Mouse (Mus musculus) ES-E14 (cell line): Measurements from ENCODE around the gene Nfatc2.

Experiments
- CHD2 ChIP-seq: IDR thresholded peaks from 2 replicates; pipeline ENCODE4 v1.6.1; 2014; ENCODE audit warnings: mild to moderate bottlenecking, low read depth, low read length, inconsistent platforms
- HCFC1 ChIP-seq: IDR thresholded peaks from 2 replicates; pipeline ENCODE4 v1.6.1; 2012; ENCODE audit warnings: low read length, inconsistent platforms, borderline replicate concordance; ENCODE audit not compliant: insufficient read depth
- MAFK ChIP-seq: IDR thresholded peaks from 2 replicates; pipeline ENCODE4 v1.6.1; 2014; ENCODE audit warnings: mild to moderate bottlenecking, low read depth, low read length, inconsistent platforms; ENCODE audit not compliant: insufficient read depth
- ZC3H11A ChIP-seq: IDR thresholded peaks from 2 replicates; pipeline ENCODE4 v1.6.1; 2012; ENCODE audit warnings: low read depth, mild to moderate bottlenecking, inconsistent platforms, low read length, borderline replicate concordance
- ZNF384 ChIP-seq: IDR thresholded peaks from 2 replicates; pipeline ENCODE4 v1.6.1; 2012; ENCODE audit warnings: low read depth, low read length, inconsistent platforms

GRCm38 (mm10) chr2:168593004-168593403 is 8.5 kb downstream of the Nfatc2 start:
- TF ChIP-seq ZNF384, result no peak
- TF ChIP-seq HCFC1, result no peak
- TF ChIP-seq CHD2, result no peak
- no peak for TF ChIP-seq ZC3H11A
- TF ChIP-seq MAFK, result no peak
